Mouse (Mus musculus) midbrain, embryonic 13.5 days (tissue): Measurements from ENCODE around the gene Camk2d. TPM values are rescaled to one million over a fixed set of nuclear protein-coding genes. Genes with fewer than 3 reads are reported as not detected.
A peak's percentile ranks its signal among the peaks of the same experiment; 100 is the strongest.

ENCODE experiments used
- ATAC-seq: fragments of 200-750 bp; cut with Nextera tagmentation; 2 replicates; pipeline ENCODE4 v1.8.0; 2017; ENCODE audit warnings: mild to moderate bottlenecking, moderate TSS enrichment, moderate library complexity
- H3K27ac ChIP-seq: fragments of 300-500 bp; sonication (generic); 2 replicates; pipeline ENCODE4 v1.5.1; 2015; ENCODE audit warnings: inconsistent platforms, mild to moderate bottlenecking, moderate library complexity
- H3K27me3 ChIP-seq: fragments of 300-500 bp; sonication (generic); 2 replicates; pipeline ENCODE4 v1.6.1; 2015; ENCODE audit warnings: mild to moderate bottlenecking, inconsistent platforms
- H3K36me3 ChIP-seq: fragments of 300-500 bp; sonication (generic); 2 replicates; pipeline ENCODE4 v1.6.1; 2015; ENCODE audit warnings: mild to moderate bottlenecking, inconsistent platforms
- H3K4me1 ChIP-seq: fragments of 300-500 bp; sonication (generic); replicated peaks from 2 replicates; pipeline ENCODE4 v1.6.1; 2015; ENCODE audit warnings: inconsistent platforms
- H3K4me2 ChIP-seq: fragments of 300-500 bp; sonication (generic); replicated peaks from 2 replicates; pipeline ENCODE4 v1.6.1; 2015; ENCODE audit warnings: moderate library complexity, mild to moderate bottlenecking, inconsistent platforms
- H3K4me3 ChIP-seq: fragments of 300-500 bp; sonication (generic); replicated peaks from 2 replicates; pipeline ENCODE4 v1.5.1; 2015; ENCODE audit warnings: mild to moderate bottlenecking, inconsistent platforms
- H3K9ac ChIP-seq: fragments of 300-500 bp; sonication (generic); replicated peaks from 2 replicates; pipeline ENCODE4 v1.6.1; 2015; ENCODE audit warnings: mild to moderate bottlenecking, inconsistent platforms
- H3K9me3 ChIP-seq: fragments of 300-500 bp; sonication (generic); 2 replicates; pipeline ENCODE4 v1.6.1; 2016; ENCODE audit warnings: mild to moderate bottlenecking, inconsistent platforms
- WGBS: fragments of 180-500 bp; shearing (Covaris S2); methylation state at CpG from one replicate; pipeline ENCODE4 v1.1.7; 2015; 5-methylcytosine and 5-hydroxymethylcytosine counted together
- polyA plus RNA-seq: library from polyadenylated mRNA; unstranded; fragments of >200 nt; fragmentation: Nextera tagmentation; extraction: Ambion mirVana; gene quantifications from 2 replicates; pipeline ENCODE4 v1.2.1, GENCODE M21; 2015

Gene Camk2d
- polyA plus RNA-seq, 1 experiment from 2014 or later: 22.7 TPM

DNA sequence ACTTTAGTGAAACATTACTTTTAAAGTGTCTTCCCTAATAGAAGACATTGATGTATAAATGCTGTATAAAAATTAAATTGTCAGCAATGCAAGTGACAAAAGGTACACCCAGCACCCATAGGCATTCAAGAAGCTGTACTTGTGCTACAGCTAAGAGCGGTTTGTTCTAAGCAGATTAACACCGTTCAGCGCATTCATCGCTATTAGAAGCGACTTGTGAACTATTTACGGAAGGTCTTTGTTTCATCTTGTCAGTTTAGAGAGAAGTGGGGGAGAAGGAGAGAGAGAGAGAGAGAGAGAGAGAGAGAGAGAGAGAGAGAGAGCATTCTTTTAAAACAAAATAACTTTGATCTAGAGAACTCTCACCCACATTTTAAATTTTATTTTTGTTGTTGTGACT lies 38.1 kb downstream of the Camk2d start:
- H3K9me3 ChIP-seq: no peaks in the 10 kb centered on the region
- WGBS: 46% methylated on average over 6 of the region's 6 CpGs
- H3K4me3 ChIP-seq: no peak overlapping the region
- H3K27me3 ChIP-seq: no peaks in the 10 kb centered on the region
- H3K4me2 ChIP-seq: no peak overlapping the region
- 0 out of 2 replicates have a peak, but pooled peaks cover 1% of the 10 kb centered on the region for H3K4me1 ChIP-seq
- no peaks in the 10 kb centered on the region for H3K36me3 ChIP-seq
- no peak overlapping the region for H3K27ac ChIP-seq
- no peak for ATAC-seq
- no peak overlapping the region for H3K9ac ChIP-seq

DNA sequence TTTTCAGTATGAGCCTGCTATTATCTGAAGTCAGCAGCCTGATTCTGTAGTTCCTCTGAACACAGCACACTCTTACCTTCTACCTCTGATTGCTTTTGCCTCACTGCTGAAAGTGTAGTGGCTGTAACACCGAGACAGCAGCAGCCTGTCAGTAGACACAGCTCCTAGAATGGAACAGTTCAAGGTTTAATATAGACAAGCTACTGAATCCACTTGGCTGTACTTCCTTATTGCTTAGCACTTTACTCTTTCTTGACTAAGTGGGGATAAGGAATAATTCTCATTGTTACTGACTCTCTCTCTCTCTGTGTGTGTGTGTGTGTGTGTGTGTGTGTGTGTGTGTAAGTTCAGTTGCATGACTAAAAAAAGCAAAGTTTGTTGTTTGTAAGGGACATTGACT lies 42.2 kb downstream of the Camk2d start:
- 85% methylated on average over 1 of the region's 1 CpGs for WGBS
- Histone ChIP-seq H3K36me3 (no peaks in the 10 kb centered on the region), H3K4me2 (no peak overlapping the region), H3K27me3 (no peaks in the 10 kb centered on the region), H3K9ac (no peak overlapping the region), H3K9me3 (no peaks in the 10 kb centered on the region), H3K4me1 (peaks cover 10% of the 10 kb centered on the region; the same call in 1 of the 2 replicates), H3K4me3 (no peak overlapping the region), H3K27ac (no peak overlapping the region)
- no peak for ATAC-seq

DNA sequence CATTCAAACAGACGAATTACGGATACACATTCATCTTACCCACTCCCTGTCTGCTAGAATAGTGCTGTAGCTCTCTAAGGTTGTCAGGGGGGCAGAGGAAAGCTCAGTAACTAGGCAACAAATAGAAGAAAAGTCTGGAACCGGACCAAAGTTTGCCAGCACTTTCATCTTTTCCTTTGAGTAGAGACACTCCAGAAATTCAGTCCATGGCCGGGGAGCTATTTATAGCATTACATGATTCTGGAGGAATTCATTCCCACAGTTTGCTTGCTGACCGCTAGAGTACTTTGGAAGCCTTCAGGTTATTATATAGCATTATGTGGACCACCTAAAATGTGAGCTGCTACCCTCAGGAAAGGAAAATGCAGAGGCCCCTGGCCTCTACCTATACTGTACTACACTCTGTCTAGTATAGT lies 43.0 kb downstream of the Camk2d start:
- H3K4me1 ChIP-seq: peaks cover 17% of the 10 kb centered on the region; the same call in 1 of the 2 replicates
- peak; percentile 84 for ATAC-seq
- H3K9me3 ChIP-seq: no peaks in the 10 kb centered on the region
- H3K4me2 ChIP-seq: no peak overlapping the region
- no peak overlapping the region for H3K9ac ChIP-seq
- H3K27me3 ChIP-seq: no peaks in the 10 kb centered on the region
- WGBS: 39% methylated on average over 5 of the region's 5 CpGs
- H3K36me3 ChIP-seq: no peaks in the 10 kb centered on the region
- H3K27ac ChIP-seq: 0 out of 2 replicates have a peak overlapping the region, but pooled peaks have one; percentile 7
- H3K4me3 ChIP-seq: no peak overlapping the region

DNA sequence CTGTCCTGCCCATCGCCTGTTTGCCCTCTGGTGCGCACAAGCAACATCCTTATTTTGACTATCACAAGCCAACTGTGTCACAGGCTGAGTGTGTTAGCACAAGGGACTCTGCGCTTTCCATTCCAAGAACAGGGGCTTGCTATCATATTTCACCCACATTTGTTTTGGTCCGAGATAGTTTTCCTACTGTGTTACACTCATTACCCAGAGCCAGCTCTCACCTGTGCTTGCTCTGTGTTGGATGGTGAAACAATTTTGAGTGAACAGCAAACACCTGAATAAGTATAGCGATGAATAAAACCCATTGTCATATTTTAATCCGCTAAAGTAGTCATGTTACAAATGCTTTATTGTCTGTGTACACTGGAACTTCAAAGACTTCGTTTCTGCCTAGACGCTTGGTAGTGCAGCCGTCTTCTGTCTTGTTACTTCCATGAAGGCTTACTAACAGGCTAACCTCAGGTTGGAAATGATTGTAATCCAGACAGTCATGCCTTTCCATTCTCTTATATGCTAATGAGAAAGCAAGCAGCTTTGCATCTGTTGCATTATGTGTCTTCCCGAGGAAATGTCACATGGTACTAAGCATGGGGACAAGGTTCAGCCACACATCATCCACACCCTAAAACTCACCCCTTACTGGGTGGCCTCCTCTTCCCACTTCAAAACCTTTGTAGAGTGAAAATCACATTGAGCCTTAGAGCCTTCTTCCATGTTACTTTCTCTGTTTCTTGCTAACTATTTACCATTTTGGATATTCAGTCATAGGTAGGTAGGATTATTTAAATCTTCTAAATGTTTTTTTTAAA lies 44.5 kb downstream of the Camk2d start:
- WGBS: 66% methylated on average over 10 of the region's 10 CpGs
- no peaks in the 10 kb centered on the region for H3K36me3 ChIP-seq
- peaks cover 17% of the 10 kb centered on the region; the same call in 1 of the 2 replicates for H3K4me1 ChIP-seq
- H3K9me3 ChIP-seq: no peaks in the 10 kb centered on the region
- no peak overlapping the region for H3K4me3 ChIP-seq
- no peaks in the 10 kb centered on the region for H3K27me3 ChIP-seq
- no peak overlapping the region for H3K9ac ChIP-seq
- no peak overlapping the region for H3K4me2 ChIP-seq
- ATAC-seq: no peak
- no peak overlapping the region for H3K27ac ChIP-seq

DNA sequence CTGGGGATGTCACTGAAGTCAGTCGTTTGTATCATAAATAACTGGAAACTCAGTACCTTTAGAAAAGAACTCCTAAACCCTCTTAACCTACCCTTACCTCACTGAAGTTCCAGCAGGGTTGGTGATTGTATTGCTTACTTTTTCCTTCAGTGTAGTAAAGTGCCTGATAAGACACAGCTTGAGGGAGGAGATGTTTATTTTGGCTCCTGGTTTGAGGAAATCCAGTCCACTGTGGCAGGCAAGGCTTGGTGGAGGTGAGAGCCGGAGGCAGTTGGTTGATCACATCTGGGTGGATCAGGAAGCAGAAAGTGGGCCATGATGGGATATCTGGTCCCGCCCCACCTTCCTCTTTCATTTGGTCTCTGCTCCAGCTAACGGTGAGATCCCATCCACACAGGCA lies 45.3 kb downstream of the Camk2d start:
- H3K36me3 ChIP-seq: no peaks in the 10 kb centered on the region
- no peak overlapping the region for H3K27ac ChIP-seq
- H3K4me1 ChIP-seq: peaks cover 17% of the 10 kb centered on the region; the same call in 1 of the 2 replicates
- 89% methylated on average over 4 of the region's 4 CpGs for WGBS
- no peaks in the 10 kb centered on the region for H3K27me3 ChIP-seq
- H3K9ac ChIP-seq: no peak overlapping the region
- no peaks in the 10 kb centered on the region for H3K9me3 ChIP-seq
- ATAC-seq: no peak
- no peak overlapping the region for H3K4me2 ChIP-seq
- H3K4me3 ChIP-seq: no peak overlapping the region

DNA sequence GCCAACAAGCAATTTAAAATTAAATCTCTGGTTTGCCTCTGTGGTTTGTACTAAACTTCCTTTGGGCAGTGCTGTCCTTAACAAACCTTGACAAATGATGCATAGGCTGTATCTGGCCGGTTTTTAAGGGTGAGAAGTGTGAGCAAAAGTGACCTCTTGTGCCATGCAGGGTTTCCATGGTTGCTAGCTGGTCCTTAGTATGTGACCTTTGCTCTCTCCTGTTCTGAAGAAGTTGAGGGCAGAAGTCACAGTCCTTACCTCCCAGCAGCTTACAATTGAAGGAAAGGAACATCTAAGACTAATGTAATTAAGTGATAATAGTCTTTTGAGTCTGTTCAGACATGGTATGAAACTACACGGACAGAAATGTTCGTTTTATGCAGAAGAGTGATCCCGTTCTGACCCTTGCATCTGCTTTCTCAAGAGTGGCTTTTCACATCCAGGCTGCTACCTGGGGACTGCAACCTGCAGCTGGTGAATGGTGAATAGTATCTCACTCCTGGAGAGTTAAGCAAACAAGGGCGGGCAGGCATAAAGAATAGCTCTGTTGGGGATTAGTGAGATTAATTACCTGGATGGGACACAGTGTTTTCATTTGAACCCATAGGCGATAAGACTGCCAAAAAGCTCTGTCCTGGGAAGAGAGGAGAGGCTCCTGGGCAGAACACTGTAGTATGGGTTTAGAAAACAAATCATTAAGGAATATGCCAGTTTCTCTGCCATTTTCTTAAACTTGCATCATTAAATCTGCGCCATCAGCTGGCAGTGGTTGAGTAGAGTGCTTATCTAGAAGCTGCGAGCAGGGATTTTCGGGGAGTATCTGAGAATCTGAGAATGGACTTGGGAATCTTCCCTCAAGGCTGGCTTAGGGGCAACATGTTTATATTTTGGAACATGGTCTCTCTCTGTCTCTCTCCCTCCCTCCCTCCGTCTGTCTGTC lies 47.2 kb downstream of the Camk2d start:
- H3K36me3 ChIP-seq: no peaks in the 10 kb centered on the region
- H3K4me3 ChIP-seq: no peak overlapping the region
- H3K4me2 ChIP-seq: no peak overlapping the region
- no peaks in the 10 kb centered on the region for H3K9me3 ChIP-seq
- ATAC-seq: 0 out of 2 replicates have a peak, but pooled peaks have one; percentile 25
- peaks cover 17% of the 10 kb centered on the region; the same call in 1 of the 2 replicates for H3K4me1 ChIP-seq
- H3K9ac ChIP-seq: no peak overlapping the region
- no peaks in the 10 kb centered on the region for H3K27me3 ChIP-seq
- H3K27ac ChIP-seq: no peak overlapping the region
- 8% methylated on average over 10 of the region's 10 CpGs for WGBS

DNA sequence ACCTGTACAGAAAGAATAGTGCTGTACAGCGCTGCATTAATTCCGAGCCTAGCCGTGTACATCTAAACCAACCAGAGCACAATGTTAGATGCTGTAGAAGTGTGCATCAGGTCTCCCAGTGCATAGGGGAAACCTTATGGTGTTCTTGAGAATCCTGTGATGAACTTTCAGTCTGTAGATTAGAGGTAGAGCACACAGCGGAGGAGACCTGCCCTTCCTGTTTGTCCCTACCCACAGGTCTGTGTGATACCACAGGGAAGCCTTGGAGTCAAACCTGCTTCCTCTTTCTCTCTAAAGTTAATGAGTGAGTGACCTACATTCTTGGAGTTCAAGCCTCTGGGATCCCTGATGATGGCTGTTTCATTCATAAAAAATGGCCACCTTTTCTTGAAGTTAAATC lies 54.2 kb downstream of the Camk2d start:
- Histone ChIP-seq H3K9me3 (no peaks in the 10 kb centered on the region), H3K27me3 (no peaks in the 10 kb centered on the region), H3K4me2 (no peak overlapping the region), H3K36me3 (no peaks in the 10 kb centered on the region), H3K27ac (no peak overlapping the region), H3K4me3 (no peak overlapping the region), H3K4me1 (no peaks in the 10 kb centered on the region), H3K9ac (no peak overlapping the region)
- 93% methylated on average over 4 of the region's 4 CpGs for WGBS
- ATAC-seq: no peak

DNA sequence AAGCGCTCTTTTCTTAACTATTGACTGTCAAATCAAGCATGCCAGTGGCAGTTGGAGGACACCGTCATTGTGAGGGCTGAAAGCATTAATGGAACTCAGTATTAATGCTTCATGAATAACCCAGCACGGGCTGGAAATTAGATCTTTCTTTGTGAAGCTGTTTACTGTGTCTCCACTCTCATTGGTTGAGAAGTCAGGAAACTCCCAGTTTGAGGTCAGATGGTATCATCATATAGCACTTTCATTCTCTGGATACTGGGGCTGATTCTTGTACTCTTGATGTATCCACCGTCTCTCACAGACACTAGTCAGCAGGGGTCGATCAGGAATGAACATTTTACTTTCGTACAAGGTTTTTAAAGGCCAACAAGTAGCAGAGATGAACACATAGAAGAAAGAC lies 54.6 kb downstream of the Camk2d start:
- no peak for ATAC-seq
- no peak overlapping the region for H3K27ac ChIP-seq
- no peaks in the 10 kb centered on the region for H3K4me1 ChIP-seq
- no peaks in the 10 kb centered on the region for H3K9me3 ChIP-seq
- no peak overlapping the region for H3K9ac ChIP-seq
- no peaks in the 10 kb centered on the region for H3K36me3 ChIP-seq
- H3K4me2 ChIP-seq: no peak overlapping the region
- 68% methylated on average over 6 of the region's 6 CpGs for WGBS
- no peak overlapping the region for H3K4me3 ChIP-seq
- no peaks in the 10 kb centered on the region for H3K27me3 ChIP-seq

DNA sequence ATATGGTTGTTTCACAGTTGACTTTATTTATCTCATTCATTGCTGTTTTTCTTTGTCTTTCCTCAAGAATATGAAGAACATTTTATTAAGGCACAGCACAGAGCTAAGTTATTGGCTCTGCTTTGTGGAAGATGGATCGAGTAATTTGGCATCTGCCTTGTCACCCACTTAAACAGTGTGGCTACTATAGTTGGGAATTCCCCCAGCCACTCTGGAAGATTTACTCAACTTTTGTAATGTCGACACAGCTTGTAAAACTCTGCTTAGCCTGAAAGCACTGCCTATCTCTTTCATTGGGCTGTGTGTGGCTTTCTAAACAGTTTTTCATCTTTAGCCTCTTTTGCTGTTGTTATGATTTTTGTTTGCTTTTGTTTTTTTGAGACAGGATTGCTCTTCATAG lies 56.3 kb downstream of the Camk2d start:
- no peak overlapping the region for H3K9ac ChIP-seq
- H3K27ac ChIP-seq: no peak overlapping the region
- no peaks in the 10 kb centered on the region for H3K27me3 ChIP-seq
- no peak overlapping the region for H3K4me3 ChIP-seq
- no peak for ATAC-seq
- no peak overlapping the region for H3K4me2 ChIP-seq
- WGBS: 82% methylated on average over 2 of the region's 2 CpGs
- 0 out of 2 replicates have a peak, but pooled peaks cover 4% of the 10 kb centered on the region for H3K4me1 ChIP-seq
- no peaks in the 10 kb centered on the region for H3K36me3 ChIP-seq
- H3K9me3 ChIP-seq: no peaks in the 10 kb centered on the region

DNA sequence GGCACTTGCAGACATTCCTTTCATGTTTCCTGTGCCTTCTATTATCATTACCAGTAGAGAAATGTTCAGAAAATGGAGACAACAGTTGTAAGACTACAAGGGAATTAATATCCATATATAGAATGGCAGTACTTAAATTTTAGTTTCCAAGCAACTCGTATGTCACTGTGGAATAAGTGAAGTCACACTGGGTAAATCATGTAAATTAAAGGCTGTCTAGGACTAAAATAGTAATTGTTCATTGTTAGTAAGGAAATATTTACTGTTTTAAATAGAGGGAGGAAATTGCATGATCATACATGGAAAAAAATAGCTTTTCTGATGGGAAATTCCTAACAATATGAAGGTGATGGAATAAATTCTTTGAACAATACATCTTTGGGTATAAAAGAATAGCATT lies 57.0 kb downstream of the Camk2d start:
- Histone ChIP-seq H3K36me3 (no peaks in the 10 kb centered on the region), H3K9ac (no peak overlapping the region), H3K4me2 (no peak overlapping the region), H3K4me1 (0 out of 2 replicates have a peak, but pooled peaks cover 4% of the 10 kb centered on the region), H3K4me3 (no peak overlapping the region), H3K9me3 (no peaks in the 10 kb centered on the region), H3K27me3 (no peaks in the 10 kb centered on the region), H3K27ac (no peak overlapping the region)
- WGBS: 91% methylated on average over 1 of the region's 1 CpGs
- no peak for ATAC-seq

DNA sequence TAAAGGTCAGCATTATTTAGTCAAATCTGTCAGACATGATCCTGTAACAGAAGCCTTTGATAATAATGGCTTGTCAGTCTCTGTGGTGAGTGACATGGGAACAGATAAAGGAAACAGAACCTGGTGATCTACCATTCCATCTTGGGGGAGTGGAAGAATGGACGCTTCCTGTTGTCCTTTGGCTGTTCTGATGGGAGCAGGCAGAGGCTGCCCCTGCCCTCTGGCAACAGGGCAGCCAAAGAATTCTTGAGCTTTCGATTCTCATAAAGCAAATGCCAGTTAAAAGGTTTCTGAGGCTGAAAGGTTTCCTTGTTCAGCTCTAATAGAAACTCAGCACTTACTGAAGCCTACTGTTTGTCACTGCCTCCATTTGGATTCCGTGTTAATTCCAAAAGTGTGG lies 60.1 kb downstream of the Camk2d start:
- Histone ChIP-seq H3K9me3 (no peaks in the 10 kb centered on the region), H3K27ac (no peak overlapping the region), H3K36me3 (no peaks in the 10 kb centered on the region), H3K4me3 (no peak overlapping the region), H3K9ac (no peak overlapping the region), H3K4me1 (0 out of 2 replicates have a peak, but pooled peaks cover 4% of the 10 kb centered on the region), H3K27me3 (no peaks in the 10 kb centered on the region), H3K4me2 (no peak overlapping the region)
- WGBS: 54% methylated on average over 3 of the region's 3 CpGs
- 0 out of 2 replicates have a peak, but pooled peaks have one; percentile 34 for ATAC-seq

DNA sequence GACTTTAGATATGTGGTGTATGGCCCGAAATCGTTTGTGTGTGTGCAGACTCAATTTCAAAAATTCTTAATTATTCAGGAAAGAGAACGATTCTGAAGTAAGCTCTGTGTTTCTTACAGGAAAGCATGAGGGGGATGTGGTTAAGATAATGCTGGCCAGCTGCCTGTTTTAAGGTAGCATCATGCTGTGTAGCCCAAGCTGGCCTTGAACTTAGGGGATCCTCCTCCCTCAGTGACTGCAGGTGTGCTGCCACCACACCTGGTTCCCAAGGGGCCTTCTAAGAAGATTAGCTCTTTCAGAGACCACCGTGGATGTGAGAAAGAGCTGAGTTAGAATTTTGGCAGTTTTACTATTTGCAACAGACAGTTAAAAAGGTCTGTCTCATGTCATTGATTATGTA lies 61.8 kb downstream of the Camk2d start:
- no peaks in the 10 kb centered on the region for H3K9me3 ChIP-seq
- H3K36me3 ChIP-seq: no peaks in the 10 kb centered on the region
- H3K27me3 ChIP-seq: no peaks in the 10 kb centered on the region
- H3K27ac ChIP-seq: no peak overlapping the region
- H3K9ac ChIP-seq: no peak overlapping the region
- H3K4me1 ChIP-seq: 0 out of 2 replicates have a peak, but pooled peaks cover 4% of the 10 kb centered on the region
- H3K4me3 ChIP-seq: no peak overlapping the region
- ATAC-seq: no peak
- H3K4me2 ChIP-seq: no peak overlapping the region
- 73% methylated on average over 4 of the region's 4 CpGs for WGBS
